17 mouse cellular contexts compared by ENCODE assay signal in genomic region chr2:151998505-151998899, GRCm38 (mm10). TPM values are rescaled to one million over a fixed set of nuclear protein-coding genes. Genes with fewer than 3 reads are reported as not detected.
DNase-seq lines count a peak whose midpoint lies in the region; TF ChIP-seq lines count a peak whose summit lies in the region.
"Had no signal": no experiment of that assay in that cellular context is flagged by ENCODE, and none has a peak within 500 bp of the region (broad histone marks: within the 10 kb centered on the region; RNA-seq: fewer than 3 reads in every experiment).

No protein-coding gene starts in this region.

- peak overlapping the region; percentile 44 for H3K27ac ChIP-seq in MEL (ENCODE audit: control insufficient read depth, low read depth, low read length)
- H3K27ac ChIP-seq in forebrain, embryonic 10.5 days = no peak overlapping the region
- H3K27ac ChIP-seq: forebrain, embryonic 12.5 days; heart, embryonic 10.5 days; hindbrain, postnatal 0 days; kidney, postnatal 0 days; limb, embryonic 13.5 days; macrophage; midbrain, embryonic 12.5 days; neural tube, embryonic 13.5 days had no signal

- TF ChIP-seq POLR2A in MEL (IDR thresholded peaks at IDR 0.05; ENCODE audit: control insufficient read depth in 1 of 2, insufficient read depth in 1 of 2, low read depth in 1 of 2, low read length in 2 of 2, poor library complexity in 1 of 2) = 0 out of 4 replicates have a peak, but pooled peaks of 1 of the 2 experiments have one; percentile 33

- TF ChIP-seq CTCF in E14TG2a.4 (conservative IDR thresholded peaks at IDR 0.05; ENCODE audit: low read length) = no peak
- TF ChIP-seq CTCF in MEL (IDR thresholded peaks at IDR 0.05 in 2 of 3, conservative IDR thresholded peaks at IDR 0.05 in 1 of 3; ENCODE audit: control insufficient read depth in 1 of 3, insufficient read depth in 1 of 3, low read depth in 2 of 3, low read length in 3 of 3, poor library complexity in 1 of 3, severe bottlenecking in 1 of 3) = no peak

- H3K36me3 ChIP-seq in E14TG2a.4 (ENCODE audit: insufficient read depth, low read length) (no peaks in the 10 kb centered on the region), MEL (ENCODE audit: control insufficient read depth in 1 of 2, insufficient read depth in 2 of 2, low read length in 2 of 2) (peaks cover 0 to 30% of the 10 kb centered on the region in 2 experiments; a peak in 2 of 4 replicates)
- no peaks in the 10 kb centered on the region for H3K36me3 ChIP-seq in forebrain, embryonic 10.5 days (replicated peaks)
- H3K36me3 ChIP-seq: forebrain, embryonic 12.5 days; G1E; heart, embryonic 10.5 days; limb, embryonic 13.5 days; midbrain, embryonic 12.5 days; neural tube, embryonic 13.5 days had no signal

- H3K4me3 ChIP-seq in E14TG2a.4 (replicated peaks; ENCODE audit: low read length) (peak overlapping the region; percentile 1; the same call in 1 of the 2 replicates), MEL (ENCODE audit: control insufficient read depth in 1 of 2, insufficient read depth in 1 of 2, low read depth in 2 of 2, low read length in 2 of 2) (0 out of 4 replicates have a peak overlapping the region, but pooled peaks of 1 of the 2 experiments have one; percentile 21)
- H3K4me3 ChIP-seq in forebrain, embryonic 10.5 days = no peak overlapping the region
- H3K4me3 ChIP-seq: forebrain, embryonic 12.5 days; heart, embryonic 10.5 days; limb, embryonic 13.5 days; midbrain, embryonic 12.5 days; neural tube, embryonic 13.5 days had no signal

- H3K27me3 ChIP-seq in E14TG2a.4 (ENCODE audit: insufficient read depth, low read length) (peaks cover 42% of the 10 kb centered on the region), MEL (ENCODE audit: control insufficient read depth in 1 of 2, insufficient read depth in 2 of 2, low read length in 2 of 2) (no peaks in the 10 kb centered on the region)
- H3K27me3 ChIP-seq in forebrain, embryonic 10.5 days (ENCODE audit: poor library complexity, severe bottlenecking) = peaks cover 92% of the 10 kb centered on the region

- peak overlapping the region; percentile 24 for H3K9ac ChIP-seq in MEL (ENCODE audit: control insufficient read depth, low read depth, low read length, poor library complexity, severe bottlenecking)
- H3K9ac ChIP-seq: forebrain, embryonic 12.5 days; limb, embryonic 13.5 days; midbrain, embryonic 12.5 days; neural tube, embryonic 13.5 days had no signal

- WGBS in forebrain, embryonic 10.5 days = 76% methylated on average over 9 of the region's 9 CpGs

- H3K79me2 ChIP-seq in MEL (ENCODE audit: control insufficient read depth, insufficient read depth, low read length, poor library complexity) = no peaks in the 10 kb centered on the region

- no peak for TF ChIP-seq EP300 in MEL (IDR thresholded peaks at IDR 0.05; ENCODE audit: low read depth in 1 of 2, low read length in 2 of 2)

- DNase-seq in kidney, adult 8-10 months = peak; percentile 57 to 63
- DNase-seq in kidney, postnatal 4 days = no peak
- DNase-seq in MEL (ENCODE audit: low read depth, low spot score) = peak; percentile 63
- DNase-seq in kidney, postnatal 25 days = peak; percentile 50 to 74
- DNase-seq in Muller cell, postnatal 12 days (ENCODE audit: inconsistent ontology term) = no peak
- DNase-seq in forebrain, embryonic 10.5 days (ENCODE audit: extremely low spot score, low spot score) = no peak
- DNase-seq: cerebellum, postnatal 25 days had no signal

- H3K9me3 ChIP-seq in E14TG2a.4 (ENCODE audit: low read length) = no peaks in the 10 kb centered on the region
- no peaks in the 10 kb centered on the region for H3K9me3 ChIP-seq in MEL (replicated peaks; ENCODE audit: insufficient read depth, low read length)
- no peaks in the 10 kb centered on the region for H3K9me3 ChIP-seq in forebrain, embryonic 10.5 days
- H3K9me3 ChIP-seq: forebrain, embryonic 12.5 days; G1E; heart, embryonic 10.5 days; limb, embryonic 13.5 days; midbrain, embryonic 12.5 days; neural tube, embryonic 13.5 days had no signal

- no peak for TF ChIP-seq RAD21 in MEL (IDR thresholded peaks at IDR 0.05; ENCODE audit: low read depth, low read length)

- H3K4me1 ChIP-seq in E14TG2a.4 (replicated peaks; ENCODE audit: low read depth, low read length) (peaks cover 86% of the 10 kb centered on the region), MEL (ENCODE audit: control insufficient read depth in 1 of 2, insufficient read depth in 2 of 2, low read length in 2 of 2) (peaks cover 43 to 59% of the 10 kb centered on the region in 2 experiments)
- H3K4me1 ChIP-seq in forebrain, embryonic 10.5 days = peaks cover 36% of the 10 kb centered on the region

TF ChIP-seq in MEL, 35 proteins besides CTCF, POLR2A, EP300 and RAD21:
- TF ChIP-seq KAT2A (conservative IDR thresholded peaks at IDR 0.05; ENCODE audit: low read depth, low read length) = no peak
- TF ChIP-seq MYC (IDR thresholded peaks at IDR 0.05; ENCODE audit: low read depth, low read length) = peak; percentile 82
- peak; percentile 92 for TF ChIP-seq MXI1 (IDR thresholded peaks at IDR 0.05; ENCODE audit: low read depth, low read length)
- peak; percentile 78 for TF ChIP-seq MAX (IDR thresholded peaks at IDR 0.05; ENCODE audit: low read length)
- TF ChIP-seq USF1 (IDR thresholded peaks at IDR 0.05; ENCODE audit: low read depth, low read length) = peak; percentile 72
- TF ChIP-seq TCF12 (IDR thresholded peaks at IDR 0.05; ENCODE audit: low read depth, low read length) = 0 out of 2 replicates have a peak, but pooled peaks have one; percentile 15
- TF ChIP-seq SIN3A (IDR thresholded peaks at IDR 0.05; ENCODE audit: low read length) = 0 out of 2 replicates have a peak, but pooled peaks have one; percentile 15
- TF ChIP-seq POLR2AphosphoS2 (IDR thresholded peaks at IDR 0.05; ENCODE audit: low read length) = no peak
- no peak for TF ChIP-seq ZMIZ1 (IDR thresholded peaks at IDR 0.05; ENCODE audit: low read depth, low read length)
- no peak for TF ChIP-seq MYB (IDR thresholded peaks at IDR 0.05; ENCODE audit: low read depth, low read length)
- TF ChIP-seq CHD2 (IDR thresholded peaks at IDR 0.05; ENCODE audit: low read length) = no peak
- TF ChIP-seq ELF1 (IDR thresholded peaks at IDR 0.05; ENCODE audit: low read depth, low read length) = no peak

RNA-seq across cellular contexts. Expression of gene Slc52a3, which starts 2.2 kb away (rescaled TPM):
- total RNA-seq in MEL (2012; rRNA removed) = 11.1 and 14.8 TPM in 2 replicates
- 10 to 100 TPM in 1 of 2 experiments, not detected in 1; 17.0 TPM for polyA plus RNA-seq in MEL (2012; ENCODE audit: insufficient read depth in 1 of 2, insufficient read length in 2 of 2, low read depth in 1 of 2, low replicate concordance in 2 of 2, missing spikeins in 1 of 2)
- polyA plus RNA-seq in forebrain, embryonic 10.5 days (2016; fragmentation: Nextera tagmentation; extraction: Ambion mirVana) = 0.69 and 0.79 TPM in 2 replicates
- polyA plus RNA-seq: macrophage had no signal

RNA-seq across cellular contexts. Expression of gene Fam110a, which starts 18.5 kb away (rescaled TPM):
- total RNA-seq in MEL (2012; rRNA removed) = 5.7 TPM in 2 replicates
- 10 to 100 TPM in 1 of 2 experiments, not detected in 1; 10.8 TPM for polyA plus RNA-seq in MEL (2012; ENCODE audit: insufficient read depth in 1 of 2, insufficient read length in 2 of 2, low read depth in 1 of 2, low replicate concordance in 2 of 2, missing spikeins in 1 of 2)
- polyA plus RNA-seq in forebrain, embryonic 10.5 days (2016; fragmentation: Nextera tagmentation; extraction: Ambion mirVana) = 60.3 and 70.4 TPM in 2 replicates

Comparison
In these comparisons a context has a peak if more than half of its experiments do, and no peak if none do; other contexts are left out.
1. DNase-seq: peak in kidney, adult 8-10 months (2 of 2), MEL (single experiment) and kidney, postnatal 25 days (2 of 2); none in kidney, postnatal 4 days (0 of 2), Muller cell, postnatal 12 days (single experiment) and forebrain, embryonic 10.5 days (single experiment).